Mouse (Mus musculus) liver, embryonic 14.5 days (tissue): ENCODE results near the gene Nploc4.

Experiments used
- CTCF ChIP-seq: IDR thresholded peaks from 2 replicates; pipeline ENCODE4 v1.5.1; 2016; ENCODE audit warnings: antibody characterized with exemption, low read depth, control low read depth
- EP300 ChIP-seq: IDR thresholded peaks from 2 replicates; pipeline ENCODE4 v1.6.1; 2016; ENCODE audit warnings: antibody characterized with exemption, low read depth

- TF ChIP-seq EP300: 0 out of 2 replicates have a peak, but pooled peaks have one; percentile 6
- TF ChIP-seq CTCF: no peak
These were observed 89.5 kb downstream of the Nploc4 start, which contains the start of gene Actg1 for GRCm38 (mm10) chr11:120347791-120348683.
